ENCODE assay signal across 16 mouse cellular contexts in genomic region chr1:168275678-168276077, GRCm38 (mm10).
DNase-seq lines count a peak whose midpoint lies in the region; ATAC-seq lines count a peak whose summit lies in the region.
"Had no signal": no experiment of that assay in that cellular context is flagged by ENCODE, and none has a peak within 500 bp of the region (broad histone marks: within the 10 kb centered on the region; RNA-seq: fewer than 3 reads in every experiment).

No protein-coding gene starts in this region.

- no peak overlapping the region for H3K9ac ChIP-seq in neural tube, embryonic 11.5 days (ENCODE audit: low read length)
- no peak overlapping the region for H3K9ac ChIP-seq in hindbrain, embryonic 14.5 days
- H3K9ac ChIP-seq in midbrain, embryonic 16.5 days (ENCODE audit: low read depth, low read length) = no peak overlapping the region
- H3K9ac ChIP-seq: embryonic facial prominence, embryonic 13.5 days; limb, embryonic 15.5 days; liver, postnatal 0 days had no signal

- no peak for DNase-seq in neural tube, embryonic 11.5 days (ENCODE audit: low spot score)
- DNase-seq in neural tube, embryonic 10.5 days (ENCODE audit: extremely low spot score, low spot score) = no peak
- DNase-seq in hindbrain, embryonic 14.5 days (ENCODE audit: low spot score) = no peak
- DNase-seq in cerebellum, adult 18-20 months = no peak
- DNase-seq in layer of hippocampus, adult 9-10 months (ENCODE audit: low spot score) = no peak
- DNase-seq in urinary bladder, postnatal 10 days (ENCODE audit: low spot score) = no peak
- DNase-seq: adrenal gland, postnatal 14 days; B cell, adult 2 months; cerebellum, adult 9-10 months; gastrocnemius, adult 2 months; kidney, adult 8-10 months; liver, postnatal 0 days; thymus, postnatal 4 days had no signal

- ATAC-seq in neural tube, embryonic 11.5 days (ENCODE audit: insufficient read depth, low FRiP score, low TSS enrichment) = peak; percentile 63; the same call in 1 of the 2 replicates
- peak; percentile 84 for ATAC-seq in hindbrain, embryonic 14.5 days (ENCODE audit: low FRiP score)
- peak; percentile 77 for ATAC-seq in midbrain, embryonic 16.5 days
- ATAC-seq: liver, postnatal 0 days had no signal

- H3K9me3 ChIP-seq in neural tube, embryonic 11.5 days (ENCODE audit: control insufficient read depth, low read length) = no peaks in the 10 kb centered on the region
- H3K9me3 ChIP-seq in hindbrain, embryonic 14.5 days (ENCODE audit: control insufficient read depth, low read length) = no peaks in the 10 kb centered on the region
- no peaks in the 10 kb centered on the region for H3K9me3 ChIP-seq in midbrain, embryonic 16.5 days (replicated peaks; ENCODE audit: control insufficient read depth, low read length, poor library complexity, severe bottlenecking)
- H3K9me3 ChIP-seq: embryonic facial prominence, embryonic 13.5 days; limb, embryonic 15.5 days had no signal

- no peaks in the 10 kb centered on the region for H3K36me3 ChIP-seq in neural tube, embryonic 11.5 days (ENCODE audit: control insufficient read depth, insufficient read depth, low read length)
- no peaks in the 10 kb centered on the region for H3K36me3 ChIP-seq in hindbrain, embryonic 14.5 days (replicated peaks; ENCODE audit: control insufficient read depth, insufficient read depth)
- H3K36me3 ChIP-seq in midbrain, embryonic 16.5 days (ENCODE audit: control insufficient read depth, insufficient read depth, low read length) = no peaks in the 10 kb centered on the region
- H3K36me3 ChIP-seq: embryonic facial prominence, embryonic 13.5 days; limb, embryonic 15.5 days had no signal

- H3K27me3 ChIP-seq in neural tube, embryonic 11.5 days (ENCODE audit: control insufficient read depth, insufficient read depth, low read length) = no peaks in the 10 kb centered on the region
- H3K27me3 ChIP-seq in hindbrain, embryonic 14.5 days (ENCODE audit: control insufficient read depth, insufficient read depth, low read length) = no peaks in the 10 kb centered on the region
- no peaks in the 10 kb centered on the region for H3K27me3 ChIP-seq in midbrain, embryonic 16.5 days (ENCODE audit: control insufficient read depth, insufficient read depth, low read depth, low read length)
- H3K27me3 ChIP-seq: embryonic facial prominence, embryonic 13.5 days; limb, embryonic 15.5 days had no signal

- no peaks in the 10 kb centered on the region for H3K4me1 ChIP-seq in neural tube, embryonic 11.5 days (ENCODE audit: control insufficient read depth, insufficient read depth, low read length)
- H3K4me1 ChIP-seq in hindbrain, embryonic 14.5 days (replicated peaks; ENCODE audit: control insufficient read depth, insufficient read depth, low read length) = peaks cover 22% of the 10 kb centered on the region
- peaks cover 32% of the 10 kb centered on the region for H3K4me1 ChIP-seq in midbrain, embryonic 16.5 days (ENCODE audit: control insufficient read depth, insufficient read depth, low read length)

- no peak overlapping the region for H3K4me2 ChIP-seq in neural tube, embryonic 11.5 days (ENCODE audit: low read depth)
- H3K4me2 ChIP-seq in hindbrain, embryonic 14.5 days (replicated peaks) = no peak overlapping the region
- no peak overlapping the region for H3K4me2 ChIP-seq in midbrain, embryonic 16.5 days (ENCODE audit: low read length)
- H3K4me2 ChIP-seq: embryonic facial prominence, embryonic 13.5 days; limb, embryonic 15.5 days had no signal

- WGBS in neural tube, embryonic 11.5 days = 79% methylated on average over 5 of the region's 5 CpGs
- WGBS in hindbrain, embryonic 14.5 days = 34% methylated on average over 5 of the region's 5 CpGs
- 25% methylated on average over 5 of the region's 5 CpGs for WGBS in midbrain, embryonic 16.5 days

- no peak overlapping the region for H3K4me3 ChIP-seq in neural tube, embryonic 11.5 days (ENCODE audit: low read depth, low read length)
- H3K4me3 ChIP-seq in hindbrain, embryonic 14.5 days (replicated peaks; ENCODE audit: low read length) = no peak overlapping the region
- no peak overlapping the region for H3K4me3 ChIP-seq in midbrain, embryonic 16.5 days (ENCODE audit: low read depth, low read length)
- H3K4me3 ChIP-seq: embryonic facial prominence, embryonic 13.5 days; gastrocnemius, adult 2 months; limb, embryonic 15.5 days had no signal

- no peak overlapping the region for H3K27ac ChIP-seq in neural tube, embryonic 11.5 days (ENCODE audit: low read depth, low read length)
- peak overlapping the region; percentile 27; the same call in 1 of the 2 replicates for H3K27ac ChIP-seq in hindbrain, embryonic 14.5 days
- H3K27ac ChIP-seq in midbrain, embryonic 16.5 days (ENCODE audit: low read length) = peak overlapping the region; percentile 53
- H3K27ac ChIP-seq: embryonic facial prominence, embryonic 13.5 days; gastrocnemius, adult 2 months; limb, embryonic 15.5 days had no signal
